Mouse (Mus musculus): ENCODE data around the gene Rgs16.

The Rgs16 gene

DNA sequence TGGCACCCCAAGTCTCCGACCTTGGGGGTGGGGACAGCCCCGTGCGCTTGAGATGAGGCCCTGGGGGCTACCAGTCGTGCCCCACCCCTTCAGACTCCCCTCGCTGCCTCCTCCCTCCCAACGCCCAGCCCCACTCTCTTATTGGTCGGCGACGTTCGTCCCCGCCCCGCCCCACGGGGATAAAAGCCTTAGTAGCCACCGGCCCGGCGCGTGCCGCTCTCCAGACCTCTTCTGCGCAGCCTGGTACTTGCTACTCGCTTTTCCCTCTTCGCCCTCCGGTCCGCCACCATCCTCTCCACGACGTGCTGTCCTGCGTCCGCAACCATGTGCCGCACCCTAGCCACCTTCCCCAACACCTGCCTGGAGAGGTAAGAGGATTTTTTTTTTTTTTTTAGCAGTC is at the start of gene Rgs16:
TSS of gene Rgs16 (plus strand) at position 205 of the 400 bp plus-strand sequence.
- peak; percentile 68 for DNase-seq (ENCODE audit: low read depth, low spot score)

GRCm38 (mm10) chr1:153692526-153692925 is 47.6 kb upstream of the Rgs16 start:
- DNase-seq (ENCODE audit: low read depth, low spot score) = no peak

DNA sequence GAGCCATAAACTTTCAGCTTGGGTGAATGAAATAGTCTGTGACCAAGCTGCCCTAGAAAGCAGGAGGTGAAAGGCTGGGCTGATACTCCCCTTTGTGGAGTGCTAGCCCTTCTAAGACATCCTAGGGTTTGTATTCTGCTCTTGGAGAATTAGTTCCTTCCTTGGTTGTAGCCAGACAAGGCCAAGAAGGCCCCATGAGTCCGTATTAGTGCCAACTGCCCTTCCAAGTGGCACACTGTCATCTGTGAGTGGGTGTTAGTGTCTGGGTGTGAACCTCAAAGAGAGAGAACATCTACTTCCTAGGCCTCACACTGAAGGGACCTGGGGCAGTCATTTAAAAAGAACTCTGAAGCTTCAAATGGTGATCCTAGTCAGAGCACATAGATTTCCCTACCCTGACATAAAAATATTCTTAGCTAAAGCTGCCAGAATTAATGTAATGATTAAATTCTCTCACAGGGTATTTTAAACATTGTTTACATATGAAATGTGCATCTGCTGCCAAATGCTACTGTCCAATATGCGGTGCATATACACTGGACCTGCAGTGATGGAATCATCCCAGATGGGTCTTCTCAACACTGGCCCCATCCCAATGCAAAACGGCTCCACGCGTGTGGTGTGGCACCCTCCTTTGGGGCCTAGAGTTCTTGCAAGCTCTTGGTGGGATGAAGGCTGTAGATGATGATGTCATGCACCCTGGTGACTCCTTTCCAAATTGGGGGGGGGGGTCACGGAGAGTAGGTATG is 45.6 kb upstream of the Rgs16 start:
- no peak for DNase-seq (ENCODE audit: low read depth, low spot score)

DNA sequence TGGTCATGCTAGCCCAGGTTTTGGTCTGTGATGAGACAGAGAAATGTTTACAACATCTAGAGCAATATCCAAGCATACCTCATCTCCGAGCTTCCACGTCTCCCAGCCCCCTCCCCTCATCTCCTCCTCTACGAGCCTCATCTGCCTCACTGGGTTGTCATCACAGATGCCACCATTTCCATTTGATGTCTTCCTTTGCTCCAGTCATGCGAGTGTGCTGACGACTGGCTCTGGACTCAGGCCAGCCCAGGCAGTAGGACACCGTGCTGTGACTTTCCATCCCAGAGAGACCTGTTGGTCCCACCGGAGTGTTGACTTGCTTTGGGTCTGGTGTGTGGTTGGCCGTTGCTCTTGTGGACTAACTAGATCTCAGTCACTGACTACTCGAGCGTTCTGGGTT is 44.8 kb upstream of the Rgs16 start:
- no peak for DNase-seq (ENCODE audit: low read depth, low spot score)

- no peak for DNase-seq (ENCODE audit: low read depth, low spot score)
These were observed 44.1 kb upstream of the Rgs16 start for GRCm38 (mm10) chr1:153696093-153696492.

GRCm38 (mm10) chr1:153696541-153696940 is 43.6 kb upstream of the Rgs16 start:
- DNase-seq (ENCODE audit: low read depth, low spot score) = no peak

DNA sequence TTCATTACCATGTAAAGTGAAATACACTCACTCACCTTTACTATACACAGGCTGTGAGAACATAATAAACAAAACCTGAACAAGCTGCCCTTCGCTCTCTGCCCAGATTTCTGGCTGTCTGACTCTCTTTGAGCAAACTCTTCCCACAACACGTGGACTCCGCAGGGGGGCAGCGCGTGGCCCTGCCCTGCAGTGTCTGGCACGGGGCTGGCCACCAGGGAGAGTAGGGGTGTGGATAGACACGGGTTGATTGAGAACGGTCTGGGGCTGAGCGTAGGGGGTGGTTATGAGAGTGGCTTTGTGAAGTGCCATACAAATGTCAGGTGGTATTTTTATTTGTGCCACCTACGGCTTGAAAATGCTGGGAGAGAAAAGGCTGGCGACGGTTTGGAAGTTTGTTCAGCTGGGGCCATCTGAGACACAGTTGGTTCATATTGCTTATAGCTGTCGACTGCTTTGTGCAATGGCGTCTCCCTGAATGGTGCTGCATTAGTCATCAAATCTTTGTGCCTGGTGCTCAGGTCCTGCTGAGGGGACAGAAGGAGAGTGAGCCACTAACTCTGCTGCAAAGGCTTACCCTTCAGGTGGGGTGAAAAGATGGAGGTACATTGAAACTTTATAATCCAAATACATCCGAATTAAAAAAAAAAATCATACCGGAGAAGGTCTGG is 42.4 kb upstream of the Rgs16 start:
- no peak for DNase-seq (ENCODE audit: low read depth, low spot score)

GRCm38 (mm10) chr1:153698311-153699084 is 41.7 kb upstream of the Rgs16 start:
- DNase-seq (ENCODE audit: low read depth, low spot score) = no peak

- DNase-seq (ENCODE audit: low read depth, low spot score) = no peak
These were observed 39.6 kb upstream of the Rgs16 start for GRCm38 (mm10) chr1:153700448-153701063.

- DNase-seq (ENCODE audit: low read depth, low spot score) = no peak
These were observed 38.7 kb upstream of the Rgs16 start for GRCm38 (mm10) chr1:153701461-153701860.

DNA sequence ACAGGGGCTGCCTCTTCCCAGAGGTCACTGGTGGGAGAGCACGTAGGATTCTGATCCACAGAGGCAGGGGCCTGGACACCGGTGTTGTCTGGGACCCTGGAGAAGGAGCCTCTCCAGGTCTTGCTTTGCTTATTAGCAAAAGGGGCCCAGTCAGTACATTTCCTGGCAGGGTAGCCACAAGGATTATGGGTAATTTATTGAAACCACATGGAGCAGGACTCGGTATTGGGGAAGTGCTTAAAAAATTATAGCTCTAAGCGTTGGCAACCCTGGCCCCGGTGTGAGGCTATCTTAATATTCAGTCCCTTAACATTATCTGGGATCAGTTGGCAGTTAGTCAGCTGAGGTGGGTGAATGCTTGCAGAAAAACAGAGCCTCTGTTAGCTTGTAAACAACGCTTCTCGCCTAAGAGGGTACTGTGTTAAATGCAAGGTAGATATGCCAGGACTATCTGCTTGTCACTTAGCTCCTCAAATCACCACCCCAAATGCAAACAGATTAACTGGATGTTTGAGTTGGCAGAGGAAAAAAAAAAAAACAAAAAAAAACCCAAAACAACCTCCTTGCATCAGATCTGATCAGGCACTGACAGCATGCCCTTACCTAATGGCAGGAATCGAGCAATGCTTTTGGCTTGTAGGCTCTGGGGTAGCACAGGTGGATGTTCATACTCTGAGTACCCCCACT is 37.8 kb upstream of the Rgs16 start:
- no peak for DNase-seq (ENCODE audit: low read depth, low spot score)

DNA sequence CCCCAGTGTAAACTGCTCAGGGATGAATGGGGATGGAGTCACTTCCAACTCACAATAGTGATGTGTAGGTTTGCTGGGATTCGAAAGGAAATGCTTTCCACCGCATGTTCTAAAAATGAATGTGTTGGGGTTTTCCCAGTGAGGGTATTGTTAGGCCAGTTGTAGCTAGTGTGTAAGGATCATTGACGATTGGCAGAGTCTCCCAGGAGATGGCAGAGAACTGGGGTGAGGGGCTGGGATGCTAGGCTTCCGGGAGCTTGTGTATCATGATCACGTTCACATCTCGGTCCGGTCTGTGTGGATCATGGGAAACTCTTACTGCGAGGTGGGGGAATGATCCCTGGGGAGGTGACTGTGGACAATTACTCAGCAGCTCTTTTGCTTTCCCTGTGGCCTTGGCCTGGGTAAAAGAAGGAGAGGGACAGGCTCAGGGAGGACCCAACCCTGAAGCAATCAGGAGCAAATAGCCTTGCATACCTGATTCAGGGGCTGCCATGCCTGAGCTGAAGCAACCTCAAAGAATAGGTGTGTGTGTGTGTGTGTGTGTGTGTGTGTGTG is 37.2 kb upstream of the Rgs16 start:
- DNase-seq (ENCODE audit: low read depth, low spot score) = no peak

DNA sequence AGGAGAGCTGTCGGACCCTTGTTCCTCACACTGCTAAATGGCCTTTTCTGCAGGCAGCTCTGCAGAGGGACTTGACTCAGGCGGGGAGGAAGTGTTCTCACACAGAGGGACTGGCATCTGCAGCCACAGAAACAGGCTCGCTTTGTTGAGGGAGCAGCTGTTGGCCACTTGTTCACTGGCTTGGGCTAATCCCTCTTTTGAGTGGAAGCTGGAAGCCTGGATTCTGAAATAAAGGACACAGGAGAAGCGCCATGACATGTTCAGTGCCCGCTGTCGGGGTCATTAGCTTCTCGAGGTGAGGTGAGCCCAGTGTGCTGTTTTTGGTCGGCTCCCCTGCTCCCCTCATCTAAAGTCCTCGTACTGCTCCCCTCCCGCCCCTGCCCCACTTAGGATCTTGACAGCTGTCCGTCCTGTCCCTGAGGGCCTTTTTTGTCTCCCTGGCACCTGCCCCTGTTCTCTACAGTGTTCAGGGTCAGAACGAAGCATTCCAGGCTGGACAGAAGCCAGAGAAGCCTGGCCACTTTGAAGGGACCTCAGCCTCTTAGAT is 36.6 kb upstream of the Rgs16 start:
- DNase-seq (ENCODE audit: low read depth, low spot score) = no peak

- DNase-seq (ENCODE audit: low read depth, low spot score) = no peak
These were observed 36.0 kb upstream of the Rgs16 start for GRCm38 (mm10) chr1:153704174-153704573.

DNA sequence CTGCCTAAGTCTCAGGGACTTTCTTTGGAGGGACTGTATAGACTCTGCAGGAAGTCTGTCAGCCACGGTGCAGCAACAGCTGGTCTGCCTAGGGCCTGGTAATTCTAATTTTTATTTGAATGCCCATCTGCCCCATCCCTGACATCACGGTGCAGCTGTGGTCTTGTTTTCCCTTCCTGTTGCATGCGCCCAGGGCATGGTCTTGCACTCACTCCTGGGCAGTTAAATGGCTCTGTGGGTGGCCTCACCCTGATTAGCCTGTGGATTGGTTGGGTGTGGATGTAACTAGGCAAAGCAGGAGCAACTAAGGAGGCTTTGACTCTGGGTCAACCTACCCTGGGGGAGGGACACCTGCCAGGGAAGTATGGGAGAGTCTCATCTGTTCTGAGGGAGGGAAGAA is 35.2 kb upstream of the Rgs16 start:
- no peak for DNase-seq (ENCODE audit: low read depth, low spot score)

GRCm38 (mm10) chr1:153708626-153709025 is 31.5 kb upstream of the Rgs16 start:
- DNase-seq (ENCODE audit: low read depth, low spot score) = no peak

DNA sequence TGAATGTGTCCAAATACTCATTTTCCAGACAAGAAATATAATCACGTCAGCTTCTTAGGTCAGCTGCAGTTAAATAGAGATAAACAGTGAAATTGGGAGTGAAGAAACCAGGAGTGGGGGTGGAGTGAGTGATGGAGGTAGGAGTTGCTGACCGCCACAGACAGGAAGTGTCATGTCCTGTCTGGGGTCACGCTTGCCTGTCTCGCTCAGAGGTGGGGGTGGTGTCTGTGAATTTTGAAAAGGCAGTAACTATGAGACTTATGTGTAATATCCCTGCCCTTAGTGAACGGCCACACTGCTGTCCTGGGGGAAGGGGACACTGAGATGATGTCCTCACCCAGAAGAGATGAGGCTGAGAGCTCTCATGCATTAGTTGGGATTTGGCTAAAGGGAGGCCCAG is 30.7 kb upstream of the Rgs16 start:
- no peak for DNase-seq (ENCODE audit: low read depth, low spot score)

- no peak for DNase-seq (ENCODE audit: low read depth, low spot score)
These were observed 28.4 kb upstream of the Rgs16 start for GRCm38 (mm10) chr1:153711544-153712262.

DNA sequence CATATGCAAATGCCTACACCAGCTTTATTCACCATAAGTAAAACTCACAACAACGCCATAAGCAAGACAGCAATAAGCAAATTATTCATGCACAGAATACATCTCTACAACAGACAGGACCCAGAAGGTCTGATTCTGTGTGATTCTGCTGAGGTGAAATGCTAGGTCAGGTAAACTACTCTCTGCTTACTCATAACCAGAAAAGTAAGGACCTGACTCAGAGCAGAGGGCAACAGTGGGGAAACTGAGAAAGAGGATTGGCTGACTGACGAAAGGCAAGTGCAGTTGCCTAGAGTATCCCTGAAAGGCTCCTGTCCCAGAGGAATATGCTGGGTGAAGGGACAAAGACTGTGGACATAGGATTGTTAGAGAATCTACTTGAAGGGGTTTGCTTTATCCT is 27.5 kb upstream of the Rgs16 start:
- no peak for DNase-seq (ENCODE audit: low read depth, low spot score)

DNA sequence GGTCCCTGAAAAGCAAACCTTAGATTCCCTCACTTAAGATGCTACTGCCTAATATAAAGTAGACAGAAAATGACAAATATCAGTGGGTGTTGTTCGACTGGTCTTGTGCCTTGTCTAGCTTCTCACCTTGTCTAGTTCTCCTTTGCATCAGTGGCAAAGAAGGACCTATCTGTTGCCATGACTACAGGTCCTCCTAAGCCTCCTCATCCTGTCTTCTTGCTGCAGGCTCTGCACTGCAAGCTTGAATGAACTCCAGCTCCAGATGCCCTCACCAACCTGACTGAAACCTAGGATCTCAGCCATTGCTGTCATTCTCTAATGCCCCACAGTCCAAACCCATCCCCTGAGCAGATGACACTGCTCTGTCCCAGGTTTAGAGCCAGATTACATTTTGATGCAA is 22.2 kb upstream of the Rgs16 start:
- DNase-seq (ENCODE audit: low read depth, low spot score) = no peak
